Mouse (Mus musculus) neural tube, embryonic 11.5 days (tissue): ENCODE measurements at regions not wholly inside any gene's neighbourhood (a gene's known extent, or its start where the extent isn't known, plus 50 kb on each side); places are given as distances from the start of the nearest gene placed in this dataset.

Experiments used
- ATAC-seq: fragments of 200-750 bp; cut with Nextera tagmentation; 2 replicates; pipeline ENCODE4 v1.8.0; 2017; ENCODE audit warnings: moderate number of reproducible peaks, mild to moderate bottlenecking, moderate TSS enrichment, moderate library complexity; ENCODE audit not compliant: insufficient read depth, low FRiP score, low TSS enrichment
- DNase-seq: peaks from one replicate; pipeline ENCODE4 v3.0.0-alpha.2; 2015; ENCODE audit warnings: low spot score
- H3K27ac ChIP-seq: fragments of 300-500 bp; sonication (generic); 2 replicates; pipeline ENCODE4 v1.5.1; 2014; ENCODE audit warnings: low read depth, mild to moderate bottlenecking, low read length
- H3K27me3 ChIP-seq: fragments of 300-500 bp; sonication (generic); 2 replicates; pipeline ENCODE4 v1.6.1; 2014; ENCODE audit warnings: mild to moderate bottlenecking, low read length, mixed read lengths; ENCODE audit not compliant: control insufficient read depth, insufficient read depth
- H3K36me3 ChIP-seq: fragments of 300-500 bp; sonication (generic); 2 replicates; pipeline ENCODE4 v1.6.1; 2014; ENCODE audit warnings: mild to moderate bottlenecking, low read length, moderate library complexity, mixed read lengths; ENCODE audit not compliant: control insufficient read depth, insufficient read depth
- H3K4me1 ChIP-seq: fragments of 300-500 bp; sonication (generic); 2 replicates; pipeline ENCODE4 v1.6.1; 2014; ENCODE audit warnings: low read length, mixed read lengths; ENCODE audit not compliant: control insufficient read depth, insufficient read depth
- H3K4me2 ChIP-seq: fragments of 300-500 bp; sonication (generic); 2 replicates; pipeline ENCODE4 v1.6.1; 2014; ENCODE audit warnings: low read depth, mild to moderate bottlenecking, moderate library complexity
- H3K4me3 ChIP-seq: fragments of 300-500 bp; sonication (generic); 2 replicates; pipeline ENCODE4 v1.5.1; 2014; ENCODE audit warnings: low read depth, low read length
- H3K9ac ChIP-seq: fragments of 300-500 bp; sonication (generic); 2 replicates; pipeline ENCODE4 v1.6.1; 2014; ENCODE audit warnings: mild to moderate bottlenecking, low read length
- H3K9me3 ChIP-seq: fragments of 300-500 bp; sonication (generic); 2 replicates; pipeline ENCODE4 v1.6.1; 2016; ENCODE audit warnings: low read length; ENCODE audit not compliant: control insufficient read depth
- WGBS: fragments of 180-500 bp; shearing (Covaris S2); extraction: QIAGEN DNeasy Blood & Tissue Kit; methylation state at CpG from one replicate; pipeline ENCODE4 v1.1.7; 2014; 5-methylcytosine and 5-hydroxymethylcytosine counted together

DNA sequence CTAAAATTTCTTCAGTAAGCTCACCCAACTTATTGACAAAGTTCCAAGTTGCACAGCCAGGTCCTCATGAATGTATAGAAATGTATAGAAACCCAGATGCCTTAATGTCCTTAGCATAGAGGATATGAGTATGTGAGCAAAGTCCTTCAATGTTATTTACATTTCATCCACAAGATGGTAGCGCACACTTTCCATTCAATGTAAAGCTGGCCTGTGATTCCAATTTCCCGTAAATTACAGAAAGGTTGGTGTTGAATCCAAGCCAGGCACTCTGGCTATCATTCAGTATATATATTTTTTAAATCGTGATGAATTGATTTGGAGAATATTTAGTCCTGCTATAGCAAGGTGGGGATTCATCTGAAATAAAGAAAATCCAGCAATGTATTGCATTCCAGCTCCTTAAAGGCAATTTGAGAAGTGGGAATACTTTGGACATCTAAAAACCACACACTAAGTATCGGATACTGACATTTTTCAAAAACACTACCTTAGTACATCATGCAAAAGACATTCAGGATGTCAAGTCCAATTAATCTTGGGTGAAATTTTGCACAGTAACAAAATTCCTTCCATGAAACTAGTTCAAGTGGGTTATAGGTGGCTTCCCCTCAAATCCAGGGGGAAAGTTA is 154.6 kb downstream of the Pah start:
- Histone ChIP-seq H3K9me3 (no peaks in the 10 kb centered on the region), H3K9ac (no peak overlapping the region), H3K4me2 (no peak overlapping the region), H3K4me3 (no peak overlapping the region), H3K4me1 (no peaks in the 10 kb centered on the region), H3K36me3 (no peaks in the 10 kb centered on the region), H3K27me3 (no peaks in the 10 kb centered on the region), H3K27ac (no peak overlapping the region)
- ATAC-seq, result no peak
- WGBS, result 78% methylated on average over 4 of the region's 4 CpGs
- DNase-seq, result no peak

DNA sequence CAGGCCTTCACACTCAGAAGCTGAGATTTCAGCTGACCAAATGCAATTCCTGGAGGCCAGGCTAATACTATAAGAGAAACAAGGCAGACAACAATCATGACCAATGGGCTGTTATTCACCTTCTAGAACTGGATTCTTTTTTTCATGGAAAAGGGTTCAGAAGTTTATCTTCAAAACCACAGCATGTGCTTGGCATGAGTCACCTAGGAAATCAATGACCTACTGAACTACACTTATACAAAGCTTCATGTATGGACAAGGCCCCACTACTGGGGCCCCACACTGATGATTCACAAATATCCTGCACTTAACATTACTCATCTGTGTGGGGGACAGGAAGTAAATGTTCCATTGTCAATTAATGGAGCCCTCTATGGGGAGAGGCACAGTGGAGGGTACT is 157.4 kb downstream of the Pah start:
- Histone ChIP-seq H3K27ac (no peak overlapping the region), H3K9ac (no peak overlapping the region), H3K36me3 (no peaks in the 10 kb centered on the region), H3K27me3 (no peaks in the 10 kb centered on the region), H3K4me1 (no peaks in the 10 kb centered on the region), H3K4me3 (no peak overlapping the region), H3K9me3 (no peaks in the 10 kb centered on the region), H3K4me2 (no peak overlapping the region)
- ATAC-seq (no peak), DNase-seq (no peak)

DNA sequence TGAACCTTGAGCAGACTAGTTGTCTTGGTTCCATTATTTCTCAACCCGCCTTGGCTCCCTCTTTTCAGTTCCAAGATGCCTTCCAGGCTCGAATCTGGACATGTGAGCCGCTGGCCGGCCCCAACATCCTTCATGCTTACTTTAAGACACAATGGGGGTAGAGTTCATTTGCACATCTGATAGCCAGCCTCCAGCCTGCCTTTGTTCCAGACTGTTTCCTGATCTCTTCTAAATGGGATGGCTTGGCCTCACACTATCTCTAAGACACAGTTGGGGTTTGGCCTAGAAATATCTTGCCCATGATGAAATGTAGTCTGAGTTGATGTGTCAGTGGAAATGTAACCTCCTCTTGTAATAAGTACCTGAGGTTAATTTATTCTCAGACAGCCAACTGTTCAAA is 164.7 kb downstream of the Pah start:
- H3K4me1 ChIP-seq, result no peaks in the 10 kb centered on the region
- H3K9ac ChIP-seq, result no peak overlapping the region
- H3K4me3 ChIP-seq, result no peak overlapping the region
- no peaks in the 10 kb centered on the region for H3K27me3 ChIP-seq
- DNase-seq (no peak), ATAC-seq (no peak)
- H3K27ac ChIP-seq, result no peak overlapping the region
- no peaks in the 10 kb centered on the region for H3K9me3 ChIP-seq
- WGBS, result 66% methylated on average over 4 of the region's 4 CpGs
- no peak overlapping the region for H3K4me2 ChIP-seq
- no peaks in the 10 kb centered on the region for H3K36me3 ChIP-seq

GRCm38 (mm10) chr10:87686785-87687184 is 165.2 kb downstream of the Pah start:
- no peak overlapping the region for H3K4me2 ChIP-seq
- no peaks in the 10 kb centered on the region for H3K27me3 ChIP-seq
- DNase-seq (no peak), ATAC-seq (no peak)
- no peaks in the 10 kb centered on the region for H3K36me3 ChIP-seq
- no peak overlapping the region for H3K4me3 ChIP-seq
- no peak overlapping the region for H3K27ac ChIP-seq
- H3K4me1 ChIP-seq, result no peaks in the 10 kb centered on the region
- 80% methylated on average over 2 of the region's 2 CpGs for WGBS
- no peak overlapping the region for H3K9ac ChIP-seq
- no peaks in the 10 kb centered on the region for H3K9me3 ChIP-seq

- H3K4me1 ChIP-seq, result no peaks in the 10 kb centered on the region
- no peaks in the 10 kb centered on the region for H3K36me3 ChIP-seq
- H3K4me2 ChIP-seq, result no peak overlapping the region
- 83% methylated on average over 2 of the region's 2 CpGs for WGBS
- no peaks in the 10 kb centered on the region for H3K27me3 ChIP-seq
- H3K4me3 ChIP-seq, result no peak overlapping the region
- no peak overlapping the region for H3K27ac ChIP-seq
- no peak overlapping the region for H3K9ac ChIP-seq
- DNase-seq (no peak), ATAC-seq (no peak)
- H3K9me3 ChIP-seq, result no peaks in the 10 kb centered on the region
These were observed 166.2 kb downstream of the Pah start for GRCm38 (mm10) chr10:87687844-87688243.

GRCm38 (mm10) chr10:87690831-87691230 is 167.2 kb upstream of the Igf1 start:
- Histone ChIP-seq H3K27me3 (no peaks in the 10 kb centered on the region), H3K4me3 (no peak overlapping the region), H3K36me3 (no peaks in the 10 kb centered on the region), H3K4me2 (no peak overlapping the region), H3K27ac (no peak overlapping the region), H3K9ac (no peak overlapping the region), H3K4me1 (no peaks in the 10 kb centered on the region), H3K9me3 (no peaks in the 10 kb centered on the region)
- ATAC-seq (no peak), DNase-seq (no peak)

- no peak overlapping the region for H3K9ac ChIP-seq
- H3K4me3 ChIP-seq, result no peak overlapping the region
- H3K9me3 ChIP-seq, result no peaks in the 10 kb centered on the region
- H3K27ac ChIP-seq, result no peak overlapping the region
- DNase-seq (no peak), ATAC-seq (no peak)
- H3K36me3 ChIP-seq, result no peaks in the 10 kb centered on the region
- no peaks in the 10 kb centered on the region for H3K4me1 ChIP-seq
- H3K4me2 ChIP-seq, result no peak overlapping the region
- WGBS, result 71% methylated on average over 4 of the region's 4 CpGs
- H3K27me3 ChIP-seq, result no peaks in the 10 kb centered on the region
These were observed 161.6 kb upstream of the Igf1 start for GRCm38 (mm10) chr10:87696485-87696884.

DNA sequence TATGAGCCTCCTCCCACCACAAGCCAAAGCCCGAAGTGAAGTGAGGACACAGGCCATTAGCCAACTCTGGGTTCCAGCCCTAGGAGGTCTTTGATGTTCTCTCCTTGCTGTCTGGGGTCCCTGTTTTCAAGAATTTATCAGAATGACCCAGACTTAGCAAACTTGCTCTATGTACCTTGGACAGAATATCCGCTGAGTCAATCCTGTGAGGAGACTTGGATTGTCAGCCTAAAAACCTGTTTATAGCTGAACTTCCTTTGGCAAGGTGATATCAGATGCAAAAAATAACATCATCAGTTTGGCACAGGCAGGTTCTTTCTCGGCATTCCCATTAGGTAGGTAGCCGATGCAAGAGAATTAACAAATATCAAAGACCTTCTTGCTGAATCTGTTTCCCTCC is 146.9 kb upstream of the Igf1 start:
- Histone ChIP-seq H3K4me3 (no peak overlapping the region), H3K9ac (no peak overlapping the region), H3K9me3 (no peaks in the 10 kb centered on the region), H3K4me1 (no peaks in the 10 kb centered on the region), H3K27me3 (no peaks in the 10 kb centered on the region), H3K36me3 (no peaks in the 10 kb centered on the region), H3K27ac (no peak overlapping the region), H3K4me2 (no peak overlapping the region)
- DNase-seq (no peak), ATAC-seq (no peak)
- 85% methylated on average over 4 of the region's 4 CpGs for WGBS

DNA sequence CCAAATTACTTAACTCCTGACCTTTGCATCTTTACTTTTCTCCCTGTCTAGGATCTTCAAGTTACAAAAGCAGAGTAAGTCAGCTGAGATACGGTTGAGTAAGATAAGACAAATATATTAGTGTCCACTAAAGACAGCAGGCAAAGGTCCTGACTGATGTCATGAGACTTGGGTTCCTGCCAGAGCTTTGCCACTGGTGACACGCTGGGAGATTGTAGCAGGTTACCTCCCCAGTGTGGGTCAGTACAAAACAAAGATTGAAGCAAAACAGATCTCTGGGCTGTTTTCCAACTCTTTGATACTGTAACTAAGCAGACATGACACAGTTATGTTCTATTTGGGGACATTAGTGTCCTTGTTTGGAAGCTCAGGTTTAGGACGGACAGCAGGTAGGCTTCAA is 146.3 kb upstream of the Igf1 start:
- Histone ChIP-seq H3K9me3 (no peaks in the 10 kb centered on the region), H3K9ac (no peak overlapping the region), H3K4me2 (no peak overlapping the region), H3K27me3 (no peaks in the 10 kb centered on the region), H3K27ac (no peak overlapping the region), H3K4me1 (no peaks in the 10 kb centered on the region), H3K36me3 (no peaks in the 10 kb centered on the region), H3K4me3 (no peak overlapping the region)
- ATAC-seq (no peak), DNase-seq (no peak)
- WGBS, result 67% methylated on average over 3 of the region's 3 CpGs
